Mouse (Mus musculus) heart, postnatal 0 days (tissue): ENCODE results near the gene Vstm2a. TPM values are rescaled to one million over a fixed set of nuclear protein-coding genes. Genes with fewer than 3 reads are reported as not detected.

Experiments used
- ATAC-seq: fragments of 200-750 bp; cut with Nextera tagmentation; 2 replicates; pipeline ENCODE4 v1.8.0; 2017; ENCODE audit warnings: low read depth, moderate number of reproducible peaks, moderate library complexity; ENCODE audit not compliant: insufficient read depth
- DNase-seq: peaks from one replicate; pipeline ENCODE4 v3.0.0-alpha.2; 2016; ENCODE audit warnings: low spot score
- H3K27ac ChIP-seq: fragments of 300-500 bp; sonication (generic); 2 replicates; pipeline ENCODE4 v1.5.1; 2014; ENCODE audit warnings: low read depth, mild to moderate bottlenecking
- H3K27me3 ChIP-seq: fragments of 300-500 bp; sonication (generic); 2 replicates; pipeline ENCODE4 v1.6.1; 2014; ENCODE audit warnings: low read length, mixed read lengths; ENCODE audit not compliant: control insufficient read depth, insufficient read depth
- H3K36me3 ChIP-seq: fragments of 300-500 bp; sonication (generic); replicated peaks from 2 replicates; pipeline ENCODE4 v1.6.1; 2014; ENCODE audit warnings: low read length, mixed read lengths; ENCODE audit not compliant: control insufficient read depth, insufficient read depth
- H3K4me1 ChIP-seq: fragments of 300-500 bp; sonication (generic); 2 replicates; pipeline ENCODE4 v1.6.1; 2014; ENCODE audit warnings: antibody characterized with exemption; ENCODE audit not compliant: control insufficient read depth, insufficient read depth
- H3K4me2 ChIP-seq: fragments of 300-500 bp; sonication (generic); 2 replicates; pipeline ENCODE4 v1.6.1; 2014; ENCODE audit warnings: low read depth, mild to moderate bottlenecking, low read length, moderate library complexity
- H3K4me3 ChIP-seq: fragments of 300-500 bp; sonication (generic); 2 replicates; pipeline ENCODE4 v1.5.1; 2014; ENCODE audit warnings: low read depth, low read length
- H3K9ac ChIP-seq: fragments of 300-500 bp; sonication (generic); replicated peaks from 2 replicates; pipeline ENCODE4 v1.6.1; 2014; ENCODE audit warnings: low read depth, low read length, mixed read lengths
- H3K9me3 ChIP-seq: fragments of 300-500 bp; sonication (generic); replicated peaks from 2 replicates; pipeline ENCODE4 v1.6.1; 2016; ENCODE audit warnings: low read length; ENCODE audit not compliant: control insufficient read depth
- CTCF ChIP-seq: IDR thresholded peaks from 2 replicates; pipeline ENCODE4 v1.5.1; 2016; ENCODE audit warnings: antibody characterized with exemption, control low read depth, low read depth
- EP300 ChIP-seq: IDR thresholded peaks from 2 replicates; pipeline ENCODE4 v1.6.1; 2016; ENCODE audit warnings: antibody characterized with exemption, low read depth
- WGBS: fragments of 180-500 bp; shearing (Covaris S2); extraction: QIAGEN DNeasy Blood & Tissue Kit; methylation state at CpG from one replicate; pipeline ENCODE4 v1.1.7; 2014; 5-methylcytosine and 5-hydroxymethylcytosine counted together
- polyA plus RNA-seq: library from polyadenylated mRNA; unstranded; fragments of >200 nt; fragmentation: Nextera tagmentation; extraction: Ambion mirVana; gene quantifications from 2 replicates; pipeline ENCODE4 v1.2.1, GENCODE M21; 2015
- total RNA-seq: library from RNA; depleted of rRNA; stranded (reverse); fragments of >200 nt; gene quantifications from 2 replicates; pipeline ENCODE4 v1.2.3, GENCODE M21; 2014; ENCODE audit warnings: low replicate concordance

The Vstm2a gene
- total and polyA plus RNA-seq, 2 experiments from 2014 or later: 0.04 TPM; not detected in 1

DNA sequence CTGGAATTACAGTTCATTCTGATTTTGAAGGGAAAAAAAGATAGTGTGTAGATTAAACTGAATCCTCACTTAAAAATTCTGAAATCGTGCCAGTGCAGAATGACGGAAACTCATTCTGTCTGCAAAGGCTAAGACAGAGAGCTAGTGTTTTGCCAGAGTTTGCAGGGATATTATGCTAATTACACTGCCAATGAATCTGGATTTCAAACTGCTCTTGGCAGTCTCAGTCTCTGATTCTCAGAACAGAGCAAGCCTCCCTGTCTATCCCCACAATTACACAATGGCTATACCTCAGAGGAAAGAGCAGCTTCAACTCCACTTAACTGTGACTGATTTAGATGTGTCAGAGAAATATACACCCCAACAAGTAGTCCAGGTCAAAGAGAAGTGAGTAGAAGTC lies 43.2 kb downstream of the Vstm2a start:
- Histone ChIP-seq H3K9me3 (no peaks in the 10 kb centered on the region), H3K4me3 (no peak overlapping the region), H3K9ac (no peak overlapping the region), H3K4me2 (no peak overlapping the region), H3K4me1 (no peaks in the 10 kb centered on the region), H3K27me3 (no peaks in the 10 kb centered on the region), H3K27ac (no peak overlapping the region), H3K36me3 (no peaks in the 10 kb centered on the region)
- ATAC-seq (no peak), DNase-seq (no peak)
- no peak for TF ChIP-seq CTCF
- TF ChIP-seq EP300: no peak
- WGBS: 72% methylated on average over 2 of the region's 2 CpGs

DNA sequence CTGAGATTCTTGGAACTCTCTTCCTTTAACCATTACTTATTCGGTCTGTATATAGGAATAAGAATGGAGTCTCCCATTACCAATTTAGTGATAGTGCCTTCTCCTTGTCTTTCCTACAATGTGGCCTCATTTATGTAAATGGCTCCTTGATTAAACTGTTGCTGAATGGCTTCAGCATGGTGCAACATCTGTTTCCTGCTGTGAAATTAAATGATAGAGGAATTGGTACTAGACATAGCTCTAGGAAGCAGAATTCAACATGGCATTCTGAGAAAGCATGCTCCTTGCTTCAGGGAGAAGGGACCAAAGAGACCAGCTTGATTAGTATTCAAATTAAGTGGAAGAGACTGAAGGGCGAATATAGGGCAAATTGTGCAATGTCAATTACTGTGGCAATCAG lies 57.6 kb downstream of the Vstm2a start:
- no peak for TF ChIP-seq EP300
- no peak for TF ChIP-seq CTCF
- Histone ChIP-seq H3K9ac (no peak overlapping the region), H3K4me1 (no peaks in the 10 kb centered on the region), H3K27ac (no peak overlapping the region), H3K4me2 (no peak overlapping the region), H3K9me3 (no peaks in the 10 kb centered on the region), H3K4me3 (no peak overlapping the region), H3K27me3 (no peaks in the 10 kb centered on the region), H3K36me3 (no peaks in the 10 kb centered on the region)
- WGBS: 61% methylated on average over 2 of the region's 2 CpGs
- no peak for DNase-seq
- no peak for ATAC-seq

DNA sequence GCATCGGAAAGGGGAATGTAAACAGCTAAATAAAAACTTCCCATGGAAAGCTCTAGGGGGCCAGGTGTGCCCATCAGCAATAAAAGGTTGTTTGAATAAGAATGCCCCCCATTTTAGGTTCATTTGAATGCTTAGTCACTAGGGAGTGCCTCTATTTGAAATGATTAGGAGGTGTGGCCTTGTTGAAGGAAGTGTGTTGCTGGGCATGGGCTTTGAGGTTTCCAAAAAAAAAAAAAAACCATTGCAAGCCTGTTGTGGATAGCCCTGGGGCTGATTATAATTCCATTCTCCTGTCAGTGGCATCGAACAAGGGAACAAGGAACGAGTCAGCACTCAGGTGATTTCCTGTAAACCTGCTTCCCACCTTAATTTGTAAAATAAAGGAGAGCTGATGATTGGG lies 87.7 kb downstream of the Vstm2a start:
- no peak for DNase-seq
- H3K9me3 ChIP-seq: no peaks in the 10 kb centered on the region
- no peak overlapping the region for H3K27ac ChIP-seq
- no peak overlapping the region for H3K4me3 ChIP-seq
- no peaks in the 10 kb centered on the region for H3K27me3 ChIP-seq
- H3K9ac ChIP-seq: no peak overlapping the region
- H3K4me2 ChIP-seq: no peak overlapping the region
- no peak for ATAC-seq
- TF ChIP-seq CTCF: no peak
- TF ChIP-seq EP300: no peak
- no peaks in the 10 kb centered on the region for H3K36me3 ChIP-seq
- WGBS: 49% methylated on average over 3 of the region's 3 CpGs
- H3K4me1 ChIP-seq: no peaks in the 10 kb centered on the region

DNA sequence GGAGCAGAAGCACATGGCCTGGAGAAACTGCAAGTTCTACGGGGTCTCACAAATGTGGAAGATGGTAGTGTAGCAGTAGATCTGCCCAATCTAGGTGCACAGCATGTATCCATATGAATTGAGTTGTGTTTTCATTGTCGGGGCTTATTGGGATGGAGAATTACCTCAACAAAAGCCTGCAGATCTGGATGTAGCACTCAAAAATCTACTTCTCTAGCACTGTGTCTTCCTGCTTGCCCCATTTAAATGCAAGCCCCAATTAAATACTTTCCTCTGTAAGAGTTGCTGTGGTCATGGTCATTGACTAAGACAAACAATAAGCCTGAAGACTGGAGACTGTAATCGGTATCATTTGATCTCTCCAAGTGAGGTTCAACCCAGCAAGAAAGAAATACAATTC lies 88.2 kb downstream of the Vstm2a start:
- WGBS: 71% methylated on average over 3 of the region's 3 CpGs
- TF ChIP-seq EP300: no peak
- no peak for TF ChIP-seq CTCF
- Histone ChIP-seq H3K9ac (no peak overlapping the region), H3K4me3 (no peak overlapping the region), H3K4me1 (no peaks in the 10 kb centered on the region), H3K27ac (no peak overlapping the region), H3K36me3 (no peaks in the 10 kb centered on the region), H3K4me2 (no peak overlapping the region), H3K9me3 (no peaks in the 10 kb centered on the region), H3K27me3 (no peaks in the 10 kb centered on the region)
- DNase-seq: no peak
- ATAC-seq: no peak

DNA sequence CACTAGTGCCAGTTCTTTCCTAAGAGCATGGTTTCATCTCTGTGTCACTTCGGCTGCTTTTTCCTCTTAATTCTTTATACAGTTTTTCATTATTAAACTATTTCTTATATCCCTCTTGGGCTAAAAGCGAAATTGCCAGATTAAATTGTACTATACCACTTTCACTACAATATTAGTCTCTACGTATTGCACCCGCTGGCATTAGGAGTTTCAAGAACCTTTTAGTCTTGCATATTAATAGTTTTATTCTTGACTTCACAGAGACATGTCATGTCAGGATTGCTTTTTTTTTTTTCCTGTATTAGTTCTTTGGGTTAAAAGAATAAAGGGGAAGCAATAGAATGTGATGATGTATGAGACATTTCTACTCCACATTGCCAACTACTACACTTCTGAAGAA lies 94.4 kb downstream of the Vstm2a start:
- H3K4me2 ChIP-seq: no peak overlapping the region
- no peak overlapping the region for H3K4me3 ChIP-seq
- no peaks in the 10 kb centered on the region for H3K4me1 ChIP-seq
- no peak overlapping the region for H3K27ac ChIP-seq
- no peaks in the 10 kb centered on the region for H3K27me3 ChIP-seq
- no peak for TF ChIP-seq EP300
- no peak for TF ChIP-seq CTCF
- DNase-seq: no peak
- 77% methylated on average over 4 of the region's 4 CpGs for WGBS
- H3K36me3 ChIP-seq: no peaks in the 10 kb centered on the region
- no peaks in the 10 kb centered on the region for H3K9me3 ChIP-seq
- H3K9ac ChIP-seq: no peak overlapping the region
- no peak for ATAC-seq

DNA sequence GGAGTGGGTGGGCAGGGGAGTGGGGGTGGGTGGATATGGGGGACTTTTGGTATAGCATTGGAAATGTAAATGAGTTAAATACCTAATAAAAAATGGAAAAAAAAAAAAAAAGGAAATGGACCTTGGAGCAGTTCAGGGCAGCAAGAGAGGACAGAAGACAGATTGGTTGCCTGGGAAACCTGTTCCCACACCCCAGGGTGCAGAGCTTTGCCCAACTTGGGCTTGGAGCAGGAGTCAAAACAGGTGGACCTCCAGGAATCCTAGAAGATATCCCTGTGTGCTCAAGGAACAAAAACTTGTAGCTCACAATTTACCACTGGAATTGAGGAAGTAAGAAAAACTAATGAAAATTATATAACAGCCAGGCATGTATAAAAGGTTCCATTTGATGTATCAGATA lies 96.8 kb downstream of the Vstm2a start:
- Histone ChIP-seq H3K9me3 (no peaks in the 10 kb centered on the region), H3K9ac (no peak overlapping the region), H3K4me1 (no peaks in the 10 kb centered on the region), H3K27me3 (no peaks in the 10 kb centered on the region), H3K4me2 (no peak overlapping the region), H3K36me3 (no peaks in the 10 kb centered on the region), H3K4me3 (no peak overlapping the region), H3K27ac (no peak overlapping the region)
- ATAC-seq (no peak), DNase-seq (no peak)
- TF ChIP-seq EP300 (no peak), CTCF (no peak)
